Mouse (Mus musculus): Measurements from ENCODE around the gene Epsti1.

DNA sequence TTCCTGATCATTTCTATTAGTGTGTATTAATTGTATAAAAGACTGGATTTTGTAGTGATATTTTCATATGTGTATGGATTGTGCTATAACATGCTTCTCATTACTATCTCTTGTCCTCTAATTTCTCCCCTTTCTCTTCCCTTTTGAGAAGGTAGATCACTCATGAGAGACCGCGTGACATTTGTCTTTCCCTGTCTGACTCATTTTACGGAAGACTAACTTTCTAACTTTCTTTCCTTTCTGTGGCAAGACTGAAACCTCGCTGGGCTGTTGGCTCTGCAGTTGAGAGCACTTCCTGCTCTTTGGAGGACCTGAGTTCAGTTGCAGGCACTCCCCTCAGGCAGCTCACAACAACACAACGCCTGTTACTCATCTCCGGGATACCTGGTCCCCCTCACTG, 136.6 kb downstream of the Epsti1 start:
- no peak for TF ChIP-seq POLR2A (IDR thresholded peaks at IDR 0.05; ENCODE audit: insufficient read depth, low read depth, low read length)
- no peak for TF ChIP-seq CTCF (IDR thresholded peaks at IDR 0.05)
- TF ChIP-seq EP300 (IDR thresholded peaks at IDR 0.05; ENCODE audit: insufficient read depth, low read depth, low read length): no peak
